Mouse (Mus musculus): ENCODE data around the gene Apol9a.
"Not testable (repeated sequence)": the region's sequence is repeated elsewhere in the genome, so short reads cannot be mapped to it uniquely, and the experiment has no call there.

DNA sequence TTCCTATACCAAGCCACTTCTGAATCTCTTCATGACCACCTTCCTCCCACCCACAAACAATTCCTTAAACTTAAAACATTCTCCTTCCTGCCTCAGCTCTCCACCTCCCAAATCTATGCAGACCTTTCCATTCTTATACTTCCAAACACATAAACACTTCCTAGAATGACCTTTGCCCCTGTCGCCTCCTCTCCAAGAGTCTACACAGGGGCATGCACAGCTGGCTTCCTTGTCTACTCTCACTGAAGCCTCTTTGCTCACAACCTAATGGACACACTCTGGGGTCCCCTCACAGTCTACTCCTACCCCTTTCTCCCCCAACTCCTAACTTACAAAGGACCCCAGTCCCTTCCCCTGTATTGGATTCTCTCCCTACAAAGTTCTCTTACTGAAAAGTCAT lies 34.7 kb upstream of the Apol9a start:
- not testable (repeated sequence) for TF ChIP-seq CTCF (IDR thresholded peaks at IDR 0.05; ENCODE audit: borderline replicate concordance, control insufficient read depth, extremely low read depth, insufficient read depth, low read length, poor library complexity); POLR2A (IDR thresholded peaks at IDR 0.05; ENCODE audit: control insufficient read depth, extremely low read depth, insufficient read depth, low read length, poor library complexity)

All from thymus, adult 2 months (tissue).